ENCODE assay signal across 19 mouse cellular contexts in genomic region chr14:74838816-74839215, GRCm38 (mm10).
DNase-seq lines count a peak whose midpoint lies in the region; ATAC-seq lines count a peak whose summit lies in the region.
"Had no signal": no experiment of that assay in that cellular context is flagged by ENCODE, and none has a peak within 500 bp of the region (broad histone marks: within the 10 kb centered on the region; RNA-seq: fewer than 3 reads in every experiment).

No protein-coding gene starts in this region.

- H3K36me3 ChIP-seq in midbrain, embryonic 11.5 days (ENCODE audit: control insufficient read depth, insufficient read depth, low read length), result no peaks in the 10 kb centered on the region
- H3K36me3 ChIP-seq in midbrain, embryonic 10.5 days, result no peaks in the 10 kb centered on the region
- H3K36me3 ChIP-seq: G1E had no signal

- H3K4me1 ChIP-seq in midbrain, embryonic 11.5 days (ENCODE audit: control insufficient read depth, insufficient read depth, low read length), result no peaks in the 10 kb centered on the region; the same call in 1 of the 2 replicates
- H3K4me1 ChIP-seq in midbrain, embryonic 10.5 days, result 0 out of 2 replicates have a peak, but pooled peaks cover 13% of the 10 kb centered on the region

- no peak overlapping the region for H3K27ac ChIP-seq in midbrain, embryonic 11.5 days (ENCODE audit: low read depth, low read length)
- H3K27ac ChIP-seq in midbrain, embryonic 10.5 days (replicated peaks), result no peak overlapping the region

- H3K9ac ChIP-seq in midbrain, embryonic 11.5 days (ENCODE audit: low read length), result no peak overlapping the region

- intact Hi-C loops in heart, postnatal 14 days (cut with DNase I), result loop anchor here (10.0 kb wide), 1 partner anchor 106 kb away; the partner anchor contains the start of gene Lrch1

- ATAC-seq in midbrain, embryonic 11.5 days (ENCODE audit: low FRiP score), result no peak
- ATAC-seq: activated CD4-positive, CD25-positive, alpha-beta regulatory T cell, adult 4 months; CD4-positive, CD25-positive, alpha-beta regulatory T cell, adult 4 months; Patski had no signal

- no peak overlapping the region for H3K4me3 ChIP-seq in midbrain, embryonic 11.5 days (ENCODE audit: low read depth, low read length)
- no peak overlapping the region for H3K4me3 ChIP-seq in midbrain, embryonic 10.5 days

- peak; percentile 75 for DNase-seq in heart, adult 11 months
- DNase-seq in heart, postnatal 14 days, result no peak
- peak; percentile 73 for DNase-seq in midbrain, embryonic 11.5 days (ENCODE audit: low spot score, missing footprints)
- no peak for DNase-seq in midbrain, embryonic 10.5 days (ENCODE audit: low spot score)
- DNase-seq: adrenal gland, adult 2 months; adrenal gland, adult 8-10 months; adrenal gland, postnatal 10 days; adrenal gland, postnatal 14 days; adrenal gland, postnatal 25 days; adrenal gland, postnatal 36 days; B cell, adult 2 months; cerebellum, adult 11 months; cerebellum, adult 11-12 months; cerebellum, adult 18-20 months had no signal

- 89% methylated on average over 7 of the region's 7 CpGs for WGBS in midbrain, embryonic 11.5 days
- WGBS in midbrain, embryonic 10.5 days, result 87% methylated on average over 7 of the region's 7 CpGs

- H3K27me3 ChIP-seq in midbrain, embryonic 11.5 days (ENCODE audit: control insufficient read depth, insufficient read depth, low read length), result no peaks in the 10 kb centered on the region
- no peaks in the 10 kb centered on the region for H3K27me3 ChIP-seq in midbrain, embryonic 10.5 days (ENCODE audit: low read depth, poor library complexity, severe bottlenecking)
- H3K27me3 ChIP-seq: CH12.LX, Patski had no signal

- no peak overlapping the region for H3K4me2 ChIP-seq in midbrain, embryonic 11.5 days

- H3K9me3 ChIP-seq in midbrain, embryonic 11.5 days (ENCODE audit: control insufficient read depth, low read length), result no peaks in the 10 kb centered on the region
- no peaks in the 10 kb centered on the region for H3K9me3 ChIP-seq in midbrain, embryonic 10.5 days (replicated peaks)
- H3K9me3 ChIP-seq: G1E had no signal

Comparison
In these comparisons a context has a peak if more than half of its experiments do, and no peak if none do; other contexts are left out.
1. DNase-seq: peak in heart, adult 11 months (single experiment) and midbrain, embryonic 11.5 days (single experiment); none in heart, postnatal 14 days (0 of 2) and midbrain, embryonic 10.5 days (single experiment).